Mouse (Mus musculus) layer of hippocampus, adult 9-11 months (tissue): Measurements from ENCODE around the gene Magea10.

Experiments
- DNase-seq: peaks from one replicate; pipeline ENCODE4 v3.0.0; 2022

Gene Magea10

DNA sequence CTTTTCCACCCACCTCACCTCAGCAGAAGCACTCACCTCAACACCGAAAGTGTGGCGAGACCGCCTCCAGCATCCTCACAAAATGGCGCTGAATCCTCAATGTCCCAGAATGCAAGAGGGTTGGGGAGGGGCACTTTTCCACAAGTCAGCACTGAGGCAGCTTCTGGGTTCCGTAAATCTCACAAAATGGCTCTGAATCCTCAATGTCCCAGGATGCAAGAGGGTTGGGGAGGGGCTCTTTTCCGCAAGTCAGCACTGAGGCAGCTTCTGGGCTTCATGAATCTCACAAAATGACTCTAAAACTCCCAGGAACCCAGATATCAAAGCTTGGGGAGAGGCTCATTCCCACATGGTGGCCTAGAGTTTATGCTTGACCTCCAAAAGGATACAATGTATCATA, at the start of gene Magea10:
Gene Magea10 (minus strand): TSS at position 101 of the 400 bp plus-strand sequence.
- DNase-seq = no peak

DNA sequence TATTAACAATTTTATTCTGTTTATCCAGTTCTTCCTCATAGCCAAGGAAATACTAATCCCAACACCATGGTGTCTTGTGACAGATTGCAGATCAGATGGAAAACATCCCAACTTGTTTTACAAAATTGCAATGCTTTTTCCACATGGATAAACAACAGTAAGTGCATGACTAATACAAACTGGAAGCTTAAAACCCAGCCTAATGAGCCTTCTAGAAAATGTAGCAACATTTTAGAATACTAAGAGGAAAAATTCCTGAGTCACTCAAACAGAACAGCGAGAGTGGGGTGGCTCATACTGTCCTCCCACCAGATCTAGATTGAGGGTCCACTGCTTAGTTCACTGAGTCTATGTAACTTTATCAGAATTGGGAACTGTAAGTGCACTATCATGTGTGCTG, 4.7 kb downstream of the Magea10 start:
- no peak for DNase-seq
